Mouse (Mus musculus) frontal cortex, adult (tissue): ENCODE data around the gene Tes3-ps.

Experiments used
- ATAC-seq: cut with Nextera tagmentation; 2 replicates; pipeline ENCODE4 v1.9.2; 2017; ENCODE audit warnings: mild to moderate bottlenecking, moderate library complexity, mixed read lengths; ENCODE audit not compliant: low TSS enrichment

Gene Tes3-ps

GRCm38 (mm10) chr13:49504510-49504909 lies 11.4 kb downstream of the Tes3-ps start, which contains the start of gene Ecm2:
Gene Ecm2, plus strand, starts transcription at chr13:49504810.
- no peak for ATAC-seq

- ATAC-seq = no peak
Measured at GRCm38 (mm10) chr13:49505776-49506175, 12.7 kb downstream of the Tes3-ps start.

- ATAC-seq = no peak
Measured at GRCm38 (mm10) chr13:49507176-49507575, 14.1 kb downstream of the Tes3-ps start.

- ATAC-seq = no peak
Measured at GRCm38 (mm10) chr13:49518761-49519160, 25.6 kb downstream of the Tes3-ps start.

GRCm38 (mm10) chr13:49526235-49526634 lies 33.1 kb downstream of the Tes3-ps start:
- no peak for ATAC-seq

- no peak for ATAC-seq
Measured at GRCm38 (mm10) chr13:49530636-49531035, 37.5 kb downstream of the Tes3-ps start.

GRCm38 (mm10) chr13:49536946-49537345 lies 43.8 kb downstream of the Tes3-ps start:
- no peak for ATAC-seq

- ATAC-seq = no peak
Measured at GRCm38 (mm10) chr13:49538693-49539092, 45.6 kb downstream of the Tes3-ps start.

- ATAC-seq = no peak
Measured at GRCm38 (mm10) chr13:49544279-49544678, 51.2 kb downstream of the Tes3-ps start, which contains the start of gene Aspn. Gene Aspn, plus strand, starts transcription at chr13:49544443.

- no peak for ATAC-seq
Measured at GRCm38 (mm10) chr13:49545646-49546045, 52.5 kb downstream of the Tes3-ps start.
